Mouse (Mus musculus): Measurements from ENCODE around the gene Cryl1. TPM values are rescaled to one million over a fixed set of nuclear protein-coding genes. Genes with fewer than 3 reads are reported as not detected.
A peak's percentile ranks its signal among the peaks of the same experiment; 100 is the strongest.

Gene Cryl1
- polyA plus RNA-seq, 1 experiment from 2014 or later, result 153 TPM

DNA sequence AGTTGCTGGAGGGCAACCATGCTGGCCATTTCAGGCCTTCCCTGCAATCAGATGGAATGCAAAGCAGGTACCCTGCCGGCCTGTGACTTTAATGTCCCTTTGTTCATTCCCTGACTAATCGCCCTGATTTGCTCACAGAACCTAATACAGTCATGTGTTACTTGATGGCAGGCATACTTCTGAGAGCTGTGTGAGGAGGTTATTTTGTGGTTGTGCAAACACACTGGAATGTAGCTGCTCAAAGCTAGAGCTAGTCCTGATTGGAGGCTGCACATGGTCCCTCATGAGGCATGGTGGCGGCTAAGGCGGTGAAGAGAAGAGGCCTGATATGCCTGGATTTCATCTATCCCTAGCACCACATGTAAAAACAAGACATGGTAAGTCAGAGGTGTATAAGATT lies 50.2 kb downstream of the Cryl1 start:
- WGBS, result 79% methylated on average over 4 of the region's 4 CpGs
- H3K27ac ChIP-seq (ENCODE audit: low read depth, low read length), result no peak overlapping the region

DNA sequence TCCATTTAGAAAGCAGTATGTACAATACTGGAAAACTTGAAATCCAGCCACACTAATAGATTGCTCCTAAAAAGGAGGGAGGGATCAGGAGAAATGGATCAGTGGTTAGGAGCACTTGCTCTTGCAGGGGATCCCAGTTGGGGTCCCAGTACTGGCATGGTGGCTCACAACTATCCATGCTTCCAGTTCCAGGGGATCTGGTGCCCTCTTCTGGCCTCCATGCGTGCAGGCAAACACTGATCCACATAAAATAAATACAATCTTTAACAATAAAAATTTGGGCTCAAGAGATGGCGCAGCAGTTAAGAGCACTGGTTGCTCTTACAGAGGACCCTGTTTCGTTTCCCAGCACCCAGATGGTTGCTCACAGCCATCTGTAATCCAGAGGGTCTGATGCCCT lies 52.2 kb downstream of the Cryl1 start:
- H3K4me1 ChIP-seq (replicated peaks; ENCODE audit: control insufficient read depth, insufficient read depth, low read length), result no peaks in the 10 kb centered on the region
- TF ChIP-seq CTCF (IDR thresholded peaks at IDR 0.05; ENCODE audit: low read depth), result peak; percentile 41; the same call in 1 of the 2 replicates

More for the DNA sequence above, 50.2 kb downstream of the Cryl1 start:
- Histone ChIP-seq H3K36me3 (ENCODE audit: control insufficient read depth, insufficient read depth) (no peaks in the 10 kb centered on the region), H3K4me1 (replicated peaks; ENCODE audit: control insufficient read depth, insufficient read depth, low read length) (no peaks in the 10 kb centered on the region), H3K4me2 (replicated peaks; ENCODE audit: low read depth) (no peak overlapping the region), H3K9ac (ENCODE audit: low read depth, low read length) (no peak overlapping the region), H3K27me3 (replicated peaks; ENCODE audit: control insufficient read depth, insufficient read depth, low read length) (no peaks in the 10 kb centered on the region), H3K4me3 (ENCODE audit: low read depth, low read length) (no peak overlapping the region), H3K9me3 (ENCODE audit: control insufficient read depth) (no peaks in the 10 kb centered on the region)
- no peak for ATAC-seq
- TF ChIP-seq CTCF (IDR thresholded peaks at IDR 0.05; ENCODE audit: low read depth), result no peak

DNA sequence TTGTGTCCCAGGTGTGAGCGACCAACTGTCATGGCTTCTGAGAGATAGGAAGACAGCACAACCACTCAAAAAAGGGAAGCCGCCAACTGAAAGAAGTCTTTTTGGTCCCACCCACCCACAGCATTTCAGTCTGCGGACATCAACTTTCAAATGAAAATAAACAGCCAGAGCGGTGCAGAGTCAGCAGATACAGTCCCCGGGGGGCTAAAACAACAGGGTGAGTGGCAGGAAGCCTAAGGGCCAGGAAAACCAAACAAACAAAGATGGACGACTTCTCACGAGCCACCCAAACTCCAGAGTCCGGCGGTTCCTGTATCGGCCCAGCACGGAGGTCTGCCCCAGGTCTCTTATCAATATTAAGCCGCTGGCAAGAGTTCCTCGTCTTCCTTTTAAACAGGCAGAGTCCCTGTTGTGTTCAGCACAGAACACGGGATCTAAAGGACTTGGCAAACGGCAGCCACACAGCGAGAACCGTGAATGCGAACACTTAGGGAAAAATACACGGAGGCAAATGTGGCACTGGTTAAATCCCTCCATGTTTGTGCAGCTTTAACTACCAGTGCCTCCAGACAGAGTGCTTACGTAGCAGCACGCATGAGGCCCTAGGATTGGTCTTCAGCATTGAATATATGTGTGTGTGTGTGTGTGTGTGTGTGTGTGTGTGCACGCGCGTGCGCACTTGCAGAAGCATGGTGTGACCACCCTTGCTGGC lies 53.4 kb downstream of the Cryl1 start:
- TF ChIP-seq CTCF (IDR thresholded peaks at IDR 0.05; ENCODE audit: low read depth), result no peak
- Histone ChIP-seq H3K27ac (ENCODE audit: low read depth, low read length) (no peak overlapping the region), H3K4me1 (replicated peaks; ENCODE audit: control insufficient read depth, insufficient read depth, low read length) (no peaks in the 10 kb centered on the region), H3K4me2 (replicated peaks; ENCODE audit: low read depth) (peak overlapping the region; percentile 41), H3K9ac (ENCODE audit: low read depth, low read length) (no peak overlapping the region), H3K4me3 (ENCODE audit: low read depth, low read length) (no peak overlapping the region), H3K36me3 (ENCODE audit: control insufficient read depth, insufficient read depth) (peaks cover 7% of the 10 kb centered on the region; the same call in 1 of the 2 replicates), H3K27me3 (replicated peaks; ENCODE audit: control insufficient read depth, insufficient read depth, low read length) (no peaks in the 10 kb centered on the region), H3K9me3 (ENCODE audit: control insufficient read depth) (no peaks in the 10 kb centered on the region)
- no peak for ATAC-seq
- WGBS, result 59% methylated on average over 25 of the region's 25 CpGs

More for the DNA sequence above, 52.2 kb downstream of the Cryl1 start:
- peaks cover 7% of the 10 kb centered on the region; the same call in 1 of the 2 replicates for H3K36me3 ChIP-seq (ENCODE audit: control insufficient read depth, insufficient read depth)
- H3K4me2 ChIP-seq (replicated peaks; ENCODE audit: low read depth), result no peak overlapping the region
- no peak overlapping the region for H3K4me3 ChIP-seq (ENCODE audit: low read depth, low read length)
- no peaks in the 10 kb centered on the region for H3K9me3 ChIP-seq (ENCODE audit: control insufficient read depth)
- no peak overlapping the region for H3K9ac ChIP-seq (ENCODE audit: low read depth, low read length)
- H3K27me3 ChIP-seq (replicated peaks; ENCODE audit: control insufficient read depth, insufficient read depth, low read length), result no peaks in the 10 kb centered on the region
- ATAC-seq, result no peak
- no peak overlapping the region for H3K27ac ChIP-seq (ENCODE audit: low read depth, low read length)
- WGBS, result 96% methylated on average over 3 of the region's 3 CpGs

DNA sequence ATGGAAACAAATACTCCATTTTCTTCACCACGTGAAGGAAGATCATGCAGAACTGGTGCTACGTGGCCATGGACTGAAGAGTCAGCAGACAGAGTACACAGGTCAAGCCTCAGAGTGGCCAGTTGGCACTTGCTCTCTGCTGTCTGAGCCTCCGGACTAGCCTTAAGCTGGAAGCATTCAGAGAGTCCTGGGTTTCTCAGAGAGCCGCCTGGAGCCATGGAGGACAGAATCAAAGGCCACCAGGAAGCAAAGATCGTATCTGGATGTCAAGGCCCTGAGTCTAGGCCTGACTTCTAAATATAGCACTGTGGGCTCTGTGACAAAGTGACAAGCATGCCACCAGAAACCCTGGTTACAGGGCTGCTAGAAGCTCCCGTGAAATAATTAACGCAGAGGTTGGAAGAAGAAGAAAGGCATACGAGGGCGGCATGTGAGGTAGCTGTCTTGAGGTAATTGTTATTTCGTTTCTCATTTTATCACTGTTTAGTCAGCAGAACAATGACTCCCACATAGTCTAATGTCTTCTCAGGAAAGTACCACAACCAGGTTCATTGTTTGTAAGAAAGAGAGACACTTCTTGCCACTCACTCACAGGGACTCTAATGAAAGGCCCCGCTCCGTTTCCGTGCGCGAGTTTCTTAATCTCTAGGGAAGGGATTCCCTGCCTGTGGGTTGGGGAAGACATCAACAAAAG lies 55.1 kb downstream of the Cryl1 start:
- Histone ChIP-seq H3K9me3 (ENCODE audit: control insufficient read depth) (no peaks in the 10 kb centered on the region), H3K4me3 (ENCODE audit: low read depth, low read length) (no peak overlapping the region), H3K4me1 (replicated peaks; ENCODE audit: control insufficient read depth, insufficient read depth, low read length) (no peaks in the 10 kb centered on the region), H3K9ac (ENCODE audit: low read depth, low read length) (no peak overlapping the region), H3K27ac (ENCODE audit: low read depth, low read length) (peak overlapping the region; percentile 60), H3K4me2 (replicated peaks; ENCODE audit: low read depth) (no peak overlapping the region), H3K36me3 (ENCODE audit: control insufficient read depth, insufficient read depth) (peaks cover 7% of the 10 kb centered on the region; the same call in 1 of the 2 replicates), H3K27me3 (replicated peaks; ENCODE audit: control insufficient read depth, insufficient read depth, low read length) (no peaks in the 10 kb centered on the region)
- 71% methylated on average over 15 of the region's 15 CpGs for WGBS
- ATAC-seq, result peak; percentile 87
- TF ChIP-seq CTCF (IDR thresholded peaks at IDR 0.05; ENCODE audit: low read depth), result no peak

DNA sequence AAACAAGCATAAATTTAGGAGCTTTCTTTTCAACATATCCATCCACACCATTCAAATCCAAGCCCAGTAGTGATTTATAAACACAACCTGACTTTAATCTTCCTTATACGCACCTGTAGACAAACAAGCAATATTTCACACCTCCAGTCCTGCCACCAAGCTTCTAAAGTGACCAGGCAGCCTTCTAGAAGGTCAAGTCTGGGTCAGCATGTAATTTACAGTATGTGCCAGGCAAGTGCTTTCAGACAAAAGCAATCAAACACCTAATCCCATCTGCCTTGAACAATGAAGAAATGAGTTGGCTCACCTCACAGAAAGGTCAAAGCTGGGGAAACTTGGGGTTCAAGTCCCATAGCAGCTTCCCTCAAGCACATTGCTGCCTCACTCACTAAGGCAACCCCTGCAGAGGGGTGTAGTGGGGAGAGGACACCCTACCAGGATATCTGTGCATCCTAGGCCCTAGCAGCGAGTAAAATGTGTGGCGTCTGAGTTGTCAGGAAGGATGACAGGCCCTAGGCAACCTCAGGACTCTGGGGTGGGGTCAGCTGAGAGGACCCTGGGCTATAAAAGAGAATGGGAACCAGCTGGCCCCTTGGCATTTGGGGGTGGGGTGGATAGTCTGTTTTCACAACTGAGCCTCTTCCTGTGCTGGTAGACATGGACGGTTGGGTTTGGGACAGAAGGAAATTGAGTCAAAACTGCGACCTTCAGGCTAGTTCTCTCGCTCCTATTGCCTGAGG lies 55.8 kb downstream of the Cryl1 start:
- no peak for TF ChIP-seq CTCF (IDR thresholded peaks at IDR 0.05; ENCODE audit: low read depth)
- 79% methylated on average over 6 of the region's 6 CpGs for WGBS
- H3K9ac ChIP-seq (ENCODE audit: low read depth, low read length), result no peak overlapping the region
- no peaks in the 10 kb centered on the region for H3K27me3 ChIP-seq (replicated peaks; ENCODE audit: control insufficient read depth, insufficient read depth, low read length)
- H3K4me3 ChIP-seq (ENCODE audit: low read depth, low read length), result no peak overlapping the region
- peaks cover 7% of the 10 kb centered on the region; the same call in 1 of the 2 replicates for H3K36me3 ChIP-seq (ENCODE audit: control insufficient read depth, insufficient read depth)
- no peak overlapping the region for H3K4me2 ChIP-seq (replicated peaks; ENCODE audit: low read depth)
- no peaks in the 10 kb centered on the region for H3K9me3 ChIP-seq (ENCODE audit: control insufficient read depth)
- no peak for ATAC-seq
- H3K27ac ChIP-seq (ENCODE audit: low read depth, low read length), result peak overlapping the region; percentile 60
- no peaks in the 10 kb centered on the region for H3K4me1 ChIP-seq (replicated peaks; ENCODE audit: control insufficient read depth, insufficient read depth, low read length)

DNA sequence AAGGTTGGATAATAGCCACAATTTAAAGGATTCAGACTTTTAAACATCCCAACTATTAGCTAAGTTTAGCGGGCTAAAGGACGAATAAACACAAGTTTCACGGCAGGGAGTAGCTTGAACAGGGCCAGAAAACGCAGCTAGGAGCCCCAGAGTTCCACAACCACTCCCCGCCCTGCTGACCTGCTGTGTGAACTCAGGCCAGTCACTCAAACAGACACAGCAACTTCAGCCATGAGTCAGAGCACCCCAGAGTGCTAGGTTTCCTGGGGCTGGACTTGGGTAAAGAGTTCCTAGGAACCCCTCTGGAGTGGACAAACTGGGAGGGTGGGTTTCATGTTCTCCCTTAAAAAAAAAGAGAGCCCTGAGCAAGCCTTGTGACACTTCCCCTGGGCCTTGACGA lies 59.7 kb downstream of the Cryl1 start:
- Histone ChIP-seq H3K4me1 (replicated peaks; ENCODE audit: control insufficient read depth, insufficient read depth, low read length) (no peaks in the 10 kb centered on the region), H3K9me3 (ENCODE audit: control insufficient read depth) (no peaks in the 10 kb centered on the region), H3K4me3 (ENCODE audit: low read depth, low read length) (no peak overlapping the region), H3K36me3 (ENCODE audit: control insufficient read depth, insufficient read depth) (peaks cover 7% of the 10 kb centered on the region; the same call in 1 of the 2 replicates), H3K9ac (ENCODE audit: low read depth, low read length) (no peak overlapping the region), H3K4me2 (replicated peaks; ENCODE audit: low read depth) (no peak overlapping the region), H3K27ac (ENCODE audit: low read depth, low read length) (no peak overlapping the region), H3K27me3 (replicated peaks; ENCODE audit: control insufficient read depth, insufficient read depth, low read length) (no peaks in the 10 kb centered on the region)
- ATAC-seq, result no peak
- 52% methylated on average over 6 of the region's 6 CpGs for WGBS
- no peak for TF ChIP-seq CTCF (IDR thresholded peaks at IDR 0.05; ENCODE audit: low read depth)

Measured in intestine, postnatal 0 days (tissue).